Comparison of ENCODE assay signal across 18 mouse cellular contexts in the genomic region with DNA sequence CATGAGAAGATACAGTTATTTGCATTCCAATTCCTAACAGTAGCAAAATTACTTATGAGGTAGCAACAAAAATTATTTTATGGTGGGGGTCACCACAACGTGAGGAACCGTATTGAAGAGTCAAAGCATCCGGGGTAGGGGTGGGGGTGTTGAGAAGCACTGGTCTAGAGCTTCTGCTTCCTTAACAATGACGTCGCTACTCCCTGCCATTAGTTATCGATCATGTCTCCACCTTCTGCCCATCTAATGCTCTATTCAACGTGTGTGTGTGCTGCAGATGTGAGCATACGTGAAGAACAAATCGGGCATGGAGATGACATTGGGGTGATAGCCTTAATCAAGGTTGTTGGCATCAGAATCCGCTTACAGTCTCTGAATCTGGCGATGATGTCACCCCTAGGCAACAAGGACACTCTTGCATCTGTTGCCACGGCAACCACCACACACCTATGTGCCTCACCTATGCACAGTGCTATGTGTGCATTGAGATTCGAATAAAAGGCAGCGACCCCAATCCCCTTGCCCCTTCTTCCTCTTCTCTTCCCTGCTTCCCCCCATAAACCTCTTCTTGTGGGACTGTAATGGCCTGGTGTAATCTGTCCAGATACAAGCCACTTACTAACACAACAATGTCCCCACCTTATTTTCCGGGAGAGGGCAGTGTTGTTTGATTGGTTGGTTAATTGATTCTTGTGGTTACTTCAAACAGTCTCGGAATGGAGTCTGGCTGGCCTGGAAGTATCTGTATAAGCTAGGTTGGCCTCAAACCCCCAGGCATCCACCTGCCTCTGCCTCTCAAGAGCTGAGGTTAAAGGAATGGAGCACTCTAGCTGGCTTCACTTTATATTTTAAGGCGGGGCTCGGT. TPM values are rescaled to one million over a fixed set of nuclear protein-coding genes. Genes with fewer than 3 reads are reported as not detected.
DNase-seq lines count a peak whose midpoint lies in the region; ATAC-seq and TF ChIP-seq lines count a peak whose summit lies in the region.
"Had no signal": no experiment of that assay in that cellular context is flagged by ENCODE, and none has a peak within 500 bp of the region (broad histone marks: within the 10 kb centered on the region; RNA-seq: fewer than 3 reads in every experiment).

No protein-coding gene starts in this region.

- no peaks in the 10 kb centered on the region for H3K27me3 ChIP-seq in forebrain, postnatal 0 days (ENCODE audit: insufficient read depth, low read length)
- H3K27me3 ChIP-seq in forebrain, embryonic 12.5 days, result no peaks in the 10 kb centered on the region
- H3K27me3 ChIP-seq in C2C12 (ENCODE audit: control insufficient read depth, insufficient read depth, insufficient read length), result peaks cover 17% of the 10 kb centered on the region
- no peaks in the 10 kb centered on the region for H3K27me3 ChIP-seq in hindbrain, postnatal 0 days (ENCODE audit: insufficient read depth, low read length)
- H3K27me3 ChIP-seq: embryonic facial prominence, embryonic 13.5 days; heart, embryonic 15.5 days; kidney, embryonic 15.5 days; lung, embryonic 15.5 days had no signal

- no peak for DNase-seq in forebrain, postnatal 0 days
- no peak for DNase-seq in layer of hippocampus, adult 2 months (ENCODE audit: low spot score in 2 of 2)
- no peak for DNase-seq in layer of hippocampus, adult 11-12 months (ENCODE audit: low spot score)
- DNase-seq in hindbrain, postnatal 0 days (ENCODE audit: low spot score), result peak; percentile 54
- DNase-seq in cerebellum, postnatal 14 days, result no peak
- no peak for DNase-seq in ovary, postnatal 10 days (ENCODE audit: low spot score)
- DNase-seq: adrenal gland, postnatal 25 days; cerebellum, adult 8-10 months; gastrocnemius, postnatal 10 days; heart, adult 2 months; layer of hippocampus, postnatal 36 days; right cerebral cortex, postnatal 25 days had no signal

- no peaks in the 10 kb centered on the region for H3K79me3 ChIP-seq in C2C12 (ENCODE audit: low read depth)

- H3K9me3 ChIP-seq in forebrain, postnatal 0 days (ENCODE audit: low read length), result no peaks in the 10 kb centered on the region
- no peaks in the 10 kb centered on the region for H3K9me3 ChIP-seq in forebrain, embryonic 12.5 days
- no peaks in the 10 kb centered on the region for H3K9me3 ChIP-seq in hindbrain, postnatal 0 days (ENCODE audit: low read length)
- H3K9me3 ChIP-seq: embryonic facial prominence, embryonic 13.5 days; heart, embryonic 15.5 days; kidney, embryonic 15.5 days; lung, embryonic 15.5 days had no signal

- no peak overlapping the region for H3K9ac ChIP-seq in forebrain, postnatal 0 days
- no peak overlapping the region for H3K9ac ChIP-seq in forebrain, embryonic 12.5 days
- no peak overlapping the region for H3K9ac ChIP-seq in hindbrain, postnatal 0 days (replicated peaks; ENCODE audit: low read length)
- H3K9ac ChIP-seq: embryonic facial prominence, embryonic 13.5 days; heart, embryonic 15.5 days; kidney, embryonic 15.5 days; lung, embryonic 15.5 days had no signal

- H3K36me3 ChIP-seq in forebrain, postnatal 0 days (ENCODE audit: insufficient read depth), result no peaks in the 10 kb centered on the region
- H3K36me3 ChIP-seq in forebrain, embryonic 12.5 days (replicated peaks), result no peaks in the 10 kb centered on the region
- no peaks in the 10 kb centered on the region for H3K36me3 ChIP-seq in C2C12 (ENCODE audit: control insufficient read depth, insufficient read depth)
- H3K36me3 ChIP-seq in hindbrain, postnatal 0 days (ENCODE audit: insufficient read depth, low read length), result no peaks in the 10 kb centered on the region
- H3K36me3 ChIP-seq: embryonic facial prominence, embryonic 13.5 days; heart, embryonic 15.5 days; kidney, embryonic 15.5 days; lung, embryonic 15.5 days had no signal

- H3K4me1 ChIP-seq in forebrain, postnatal 0 days (ENCODE audit: insufficient read depth), result no peaks in the 10 kb centered on the region
- H3K4me1 ChIP-seq in forebrain, embryonic 12.5 days, result no peaks in the 10 kb centered on the region
- H3K4me1 ChIP-seq in hindbrain, postnatal 0 days (ENCODE audit: insufficient read depth, low read length), result no peaks in the 10 kb centered on the region
- H3K4me1 ChIP-seq: embryonic facial prominence, embryonic 13.5 days; heart, embryonic 15.5 days; kidney, embryonic 15.5 days; lung, embryonic 15.5 days had no signal

- no peak overlapping the region for H3K27ac ChIP-seq in forebrain, postnatal 0 days (ENCODE audit: low read depth, low read length)
- H3K27ac ChIP-seq in forebrain, embryonic 12.5 days, result no peak overlapping the region
- H3K27ac ChIP-seq in layer of hippocampus, adult 2 months, result peak overlapping the region; percentile 72; the same call in 1 of the 2 replicates
- H3K27ac ChIP-seq in hindbrain, postnatal 0 days, result no peak overlapping the region
- H3K27ac ChIP-seq: embryonic facial prominence, embryonic 13.5 days; heart, adult 2 months; heart, embryonic 15.5 days; kidney, embryonic 15.5 days; lung, embryonic 15.5 days had no signal

- H3K79me2 ChIP-seq in C2C12 (ENCODE audit: control insufficient read depth, insufficient read depth), result no peaks in the 10 kb centered on the region

- H3ac ChIP-seq in C2C12 (ENCODE audit: control insufficient read depth, insufficient read length, low read depth), result no peak overlapping the region

- TF ChIP-seq CTCF in forebrain, postnatal 0 days (IDR thresholded peaks at IDR 0.05; ENCODE audit: low read depth), result no peak
- TF ChIP-seq CTCF in layer of hippocampus, adult 2 months (conservative IDR thresholded peaks at IDR 0.05), result no peak
- TF ChIP-seq CTCF in C2C12 (IDR thresholded peaks at IDR 0.05; ENCODE audit: control insufficient read depth, insufficient read depth, insufficient read length), result no peak
- no peak for TF ChIP-seq CTCF in hindbrain, postnatal 0 days (IDR thresholded peaks at IDR 0.05; ENCODE audit: low read depth)

- ATAC-seq in forebrain, postnatal 0 days, result peak; percentile 74
- no peak for ATAC-seq in forebrain, embryonic 12.5 days (ENCODE audit: low FRiP score)
- peak; percentile 87 for ATAC-seq in hindbrain, postnatal 0 days

- no peak overlapping the region for H3K4me3 ChIP-seq in forebrain, postnatal 0 days (ENCODE audit: low read depth, low read length)
- no peak overlapping the region for H3K4me3 ChIP-seq in forebrain, embryonic 12.5 days (replicated peaks)
- H3K4me3 ChIP-seq in layer of hippocampus, adult 2 months, result no peak overlapping the region
- H3K4me3 ChIP-seq in C2C12 (ENCODE audit: insufficient read depth, poor library complexity, severe bottlenecking), result no peak overlapping the region
- H3K4me3 ChIP-seq in hindbrain, postnatal 0 days (ENCODE audit: low read length), result no peak overlapping the region
- H3K4me3 ChIP-seq: embryonic facial prominence, embryonic 13.5 days; heart, adult 2 months; heart, embryonic 15.5 days; kidney, embryonic 15.5 days; lung, embryonic 15.5 days had no signal

- H3K4me2 ChIP-seq in forebrain, postnatal 0 days (ENCODE audit: low read depth), result no peak overlapping the region
- no peak overlapping the region for H3K4me2 ChIP-seq in forebrain, embryonic 12.5 days
- no peak overlapping the region for H3K4me2 ChIP-seq in hindbrain, postnatal 0 days (ENCODE audit: low read depth, low read length)
- H3K4me2 ChIP-seq: embryonic facial prominence, embryonic 13.5 days; heart, embryonic 15.5 days; kidney, embryonic 15.5 days; lung, embryonic 15.5 days had no signal

- WGBS in forebrain, postnatal 0 days, result 88% methylated on average over 18 of the region's 18 CpGs
- 89% methylated on average over 18 of the region's 18 CpGs for WGBS in forebrain, embryonic 12.5 days
- 86% methylated on average over 18 of the region's 18 CpGs for WGBS in hindbrain, postnatal 0 days

TF ChIP-seq in C2C12, 6 proteins besides CTCF, POLR2A, EP300 and RAD21:
- TF ChIP-seq FOSL1 (IDR thresholded peaks at IDR 0.05; ENCODE audit: insufficient read depth, low read length, poor library complexity, severe bottlenecking) (no peak), CEBPB (IDR thresholded peaks at IDR 0.05; ENCODE audit: low read depth) (no peak), MYOG (IDR thresholded peaks at IDR 0.05; ENCODE audit: control insufficient read depth, extremely low read depth, insufficient read length) (no peak), USF1 (IDR thresholded peaks at IDR 0.05; ENCODE audit: low read depth) (no peak), MAX (IDR thresholded peaks at IDR 0.05) (no peak), MYOD1 (IDR thresholded peaks at IDR 0.05; ENCODE audit: control insufficient read depth, insufficient read length, low read depth) (peak; percentile 25)

RNA-seq across cellular contexts. Expression of a gene that starts 50.8 kb away (rescaled TPM):
- 187 TPM in 2 replicates for total RNA-seq in forebrain, postnatal 0 days (2014; rRNA removed)
- 618 and 740 TPM in 2 replicates for polyA plus RNA-seq in forebrain, postnatal 0 days (2015; fragmentation: Nextera tagmentation; extraction: Ambion mirVana)
- polyA plus RNA-seq in forebrain, embryonic 12.5 days (2016; fragmentation: Nextera tagmentation; extraction: Ambion mirVana), result 666 and 676 TPM in 2 replicates
- total RNA-seq in layer of hippocampus, adult 2 months (2021), result 100 to 1,000 TPM; 303 to 321 TPM
- 106 TPM for polyA plus RNA-seq in C2C12 (2012; fragmentation: generic; extraction: Trizol)
- total RNA-seq in hindbrain, postnatal 0 days (2014; rRNA removed), result 86.7 and 87.2 TPM in 2 replicates
- polyA plus RNA-seq in hindbrain, postnatal 0 days (2015; fragmentation: Nextera tagmentation; extraction: Ambion mirVana), result 585 and 630 TPM in 2 replicates
